In the genomic region with DNA sequence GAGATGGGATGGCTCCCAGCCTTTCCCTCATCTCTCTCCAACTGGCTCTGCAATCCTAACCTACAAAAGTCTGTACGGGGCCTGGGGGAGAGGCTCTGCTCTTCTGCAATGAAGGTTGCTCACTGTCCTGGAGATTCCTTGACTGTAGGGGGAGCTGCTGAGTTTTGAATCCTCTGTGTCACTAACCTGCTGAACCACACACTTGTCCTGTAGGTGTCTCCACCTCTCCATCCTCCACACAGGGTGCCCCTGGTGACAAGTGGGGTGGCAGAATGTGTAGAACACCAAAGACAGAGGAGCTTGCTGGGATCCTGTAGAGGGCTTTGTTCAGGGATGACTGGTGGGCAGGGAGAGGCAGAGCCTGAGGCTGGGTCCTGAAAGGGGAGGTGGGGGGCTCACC, we compare ENCODE assay signal across 9 mouse cellular contexts. TPM values are rescaled to one million over a fixed set of nuclear protein-coding genes. Genes with fewer than 3 reads are reported as not detected.
DNase-seq lines count a peak whose midpoint lies in the region; ATAC-seq and TF ChIP-seq lines count a peak whose summit lies in the region.
"Had no signal": no experiment of that assay in that cellular context is flagged by ENCODE, and none has a peak within 500 bp of the region (broad histone marks: within the 10 kb centered on the region; RNA-seq: fewer than 3 reads in every experiment).

No protein-coding gene starts in this region.

- H3K9ac ChIP-seq in embryonic facial prominence, embryonic 12.5 days = no peak overlapping the region
- H3K9ac ChIP-seq: stomach, embryonic 15.5 days had no signal

- peak; percentile 22; the same call in 1 of the 2 replicates for ATAC-seq in embryonic facial prominence, embryonic 12.5 days (ENCODE audit: insufficient number of reproducible peaks, insufficient read depth, low FRiP score, low TSS enrichment)

- no peaks in the 10 kb centered on the region for H3K9me3 ChIP-seq in embryonic facial prominence, embryonic 12.5 days
- no peaks in the 10 kb centered on the region for H3K9me3 ChIP-seq in limb, embryonic 10.5 days (replicated peaks)
- H3K9me3 ChIP-seq: stomach, embryonic 15.5 days had no signal

- TF ChIP-seq POLR2A in kidney, adult 2 months (IDR thresholded peaks at IDR 0.05; ENCODE audit: low read depth, low read length) = no peak

- peak; percentile 59 for DNase-seq in right cerebral cortex, adult 18-20 months
- no peak for DNase-seq in right cerebral cortex, postnatal 25 days
- peak; percentile 62 to 82 for DNase-seq in adrenal gland, postnatal 36 days
- peak; percentile 86 for DNase-seq in kidney, adult 2 months
- DNase-seq in limb, embryonic 10.5 days (ENCODE audit: low spot score) = peak; percentile 35
- DNase-seq in naive thymus-derived CD4-positive, alpha-beta T cell, adult 2 months (ENCODE audit: low read depth) = peak; percentile 92
- peak; percentile 78 to 80 for DNase-seq in thymus, postnatal 36 days

- H3K4me1 ChIP-seq in embryonic facial prominence, embryonic 12.5 days = 0 out of 2 replicates have a peak, but pooled peaks cover 2% of the 10 kb centered on the region
- H3K4me1 ChIP-seq in kidney, adult 2 months (ENCODE audit: control insufficient read depth, insufficient read depth, low read length) = no peaks in the 10 kb centered on the region
- peaks cover 7% of the 10 kb centered on the region for H3K4me1 ChIP-seq in limb, embryonic 10.5 days
- H3K4me1 ChIP-seq: stomach, embryonic 15.5 days had no signal

- no peak overlapping the region for H3K4me3 ChIP-seq in embryonic facial prominence, embryonic 12.5 days
- no peak overlapping the region for H3K4me3 ChIP-seq in kidney, adult 2 months (ENCODE audit: insufficient read depth, low read depth, low read length)
- no peak overlapping the region for H3K4me3 ChIP-seq in limb, embryonic 10.5 days
- H3K4me3 ChIP-seq: stomach, embryonic 15.5 days had no signal

- H3K27ac ChIP-seq in embryonic facial prominence, embryonic 12.5 days = no peak overlapping the region
- no peak overlapping the region for H3K27ac ChIP-seq in kidney, adult 2 months (ENCODE audit: insufficient read depth, low read depth, low read length)
- H3K27ac ChIP-seq in limb, embryonic 10.5 days = no peak overlapping the region
- H3K27ac ChIP-seq: stomach, embryonic 15.5 days had no signal

- WGBS in embryonic facial prominence, embryonic 12.5 days = 11% methylated on average over 1 of the region's 1 CpGs
- 4% methylated on average over 1 of the region's 1 CpGs for WGBS in kidney, adult 2 months
- 17% methylated on average over 1 of the region's 1 CpGs for WGBS in limb, embryonic 10.5 days

- no peak overlapping the region for H3K4me2 ChIP-seq in embryonic facial prominence, embryonic 12.5 days (replicated peaks)
- H3K4me2 ChIP-seq: stomach, embryonic 15.5 days had no signal

- TF ChIP-seq CTCF in kidney, adult 2 months (conservative IDR thresholded peaks at IDR 0.05; ENCODE audit: insufficient read depth, insufficient read length, low read depth, low read length) = peak; percentile 91

- H3K36me3 ChIP-seq in embryonic facial prominence, embryonic 12.5 days = no peaks in the 10 kb centered on the region
- no peaks in the 10 kb centered on the region for H3K36me3 ChIP-seq in kidney, adult 2 months (ENCODE audit: control insufficient read depth, insufficient read depth, low read length)
- no peaks in the 10 kb centered on the region for H3K36me3 ChIP-seq in limb, embryonic 10.5 days
- H3K36me3 ChIP-seq: stomach, embryonic 15.5 days had no signal

- no peaks in the 10 kb centered on the region for H3K27me3 ChIP-seq in embryonic facial prominence, embryonic 12.5 days
- no peaks in the 10 kb centered on the region for H3K27me3 ChIP-seq in kidney, adult 2 months (replicated peaks; ENCODE audit: control insufficient read depth, insufficient read depth, low read length)
- H3K27me3 ChIP-seq in limb, embryonic 10.5 days (ENCODE audit: low read depth, poor library complexity, severe bottlenecking) = peaks cover 8% of the 10 kb centered on the region; the same call in 1 of the 2 replicates
- H3K27me3 ChIP-seq: stomach, embryonic 15.5 days had no signal

RNA-seq across cellular contexts. Expression of a gene that starts 1.6 kb away (rescaled TPM):
- 100 to 1,000 TPM; 139 to 160 TPM for total RNA-seq in adrenal gland, postnatal 36 days (2021)
- polyA plus RNA-seq in embryonic facial prominence, embryonic 12.5 days (2016; fragmentation: Nextera tagmentation; extraction: Ambion mirVana) = 1.5 and 2.6 TPM in 2 replicates
- 69.9 and 73.3 TPM in 2 replicates for polyA plus RNA-seq in kidney, adult 2 months (2012; rRNA removed)
- polyA plus RNA-seq in limb, embryonic 10.5 days (2016; fragmentation: Nextera tagmentation; extraction: Ambion mirVana) = 0.87 and 1.4 TPM in 2 replicates

RNA-seq across cellular contexts. Expression of a gene that starts 28.8 kb away (rescaled TPM):
- total RNA-seq in adrenal gland, postnatal 36 days (2021) = not detected
- not detected in 2 replicates for polyA plus RNA-seq in embryonic facial prominence, embryonic 12.5 days (2016; fragmentation: Nextera tagmentation; extraction: Ambion mirVana)
- polyA plus RNA-seq in kidney, adult 2 months (2012; rRNA removed) = not detected in 2 replicates
- not detected in 2 replicates for polyA plus RNA-seq in limb, embryonic 10.5 days (2016; fragmentation: Nextera tagmentation; extraction: Ambion mirVana)
- polyA plus RNA-seq: stomach, embryonic 15.5 days had no signal

Comparison
In these comparisons a context has a peak if more than half of its experiments do, and no peak if none do; other contexts are left out.
1. RNA of a gene that starts 1.6 kb away (polyA plus RNA-seq): 69.9 to 73.3 TPM in kidney, adult 2 months; 1.5 to 2.6 TPM in embryonic facial prominence, embryonic 12.5 days and 0.87 to 1.4 TPM in limb, embryonic 10.5 days; every median in the first group is over 10 times any median in the second.